Mouse (Mus musculus) heart, embryonic 10.5 days (tissue): Measurements from ENCODE around the gene Gpr45. TPM values are rescaled to one million over a fixed set of nuclear protein-coding genes. Genes with fewer than 3 reads are reported as not detected.
A peak's percentile ranks its signal among the peaks of the same experiment; 100 is the strongest.
"Not testable (repeated sequence)": the region's sequence is repeated elsewhere in the genome, so short reads cannot be mapped to it uniquely, and the experiment has no call there.

Source experiments
- DNase-seq: peaks from one replicate; pipeline ENCODE4 v3.0.0-alpha.2; 2017; ENCODE audit warnings: low spot score
- H3K27ac ChIP-seq: fragments of 300-500 bp; sonication (generic); 2 replicates; pipeline ENCODE4 v1.5.1; 2016; ENCODE audit warnings: mild to moderate bottlenecking
- H3K27me3 ChIP-seq: fragments of 300-500 bp; sonication (generic); 2 replicates; pipeline ENCODE4 v1.6.1; 2016; ENCODE audit warnings: mild to moderate bottlenecking; ENCODE audit not compliant: poor library complexity, insufficient read depth, severe bottlenecking
- H3K36me3 ChIP-seq: fragments of 300-500 bp; sonication (generic); 2 replicates; pipeline ENCODE4 v1.6.1; 2016; ENCODE audit warnings: mild to moderate bottlenecking, moderate library complexity
- H3K4me1 ChIP-seq: fragments of 300-500 bp; sonication (generic); 2 replicates; pipeline ENCODE4 v1.6.1; 2016; ENCODE audit warnings: mild to moderate bottlenecking
- H3K4me3 ChIP-seq: fragments of 300-500 bp; sonication (generic); 2 replicates; pipeline ENCODE4 v1.5.1; 2016; ENCODE audit warnings: mild to moderate bottlenecking, moderate library complexity
- H3K9me3 ChIP-seq: fragments of 300-500 bp; sonication (generic); 2 replicates; pipeline ENCODE4 v1.6.1; 2016; ENCODE audit warnings: mild to moderate bottlenecking, moderate library complexity
- WGBS: fragments of 180-500 bp; shearing (Covaris S2); methylation state at CpG from one replicate; pipeline ENCODE4 v1.1.7; 2016; 5-methylcytosine and 5-hydroxymethylcytosine counted together
- polyA plus RNA-seq: library from polyadenylated mRNA; unstranded; fragments of >200 nt; fragmentation: Nextera tagmentation; extraction: Ambion mirVana; gene quantifications from 2 replicates; pipeline ENCODE4 v1.2.1, GENCODE M21; 2016

Gene Gpr45
- polyA plus RNA-seq, 1 experiment from 2014 or later, result 4.9 TPM

GRCm38 (mm10) chr1:42984119-42984518, 31.4 kb downstream of the Gpr45 start:
- H3K27ac ChIP-seq, result no peak overlapping the region
- H3K4me3 ChIP-seq, result no peak overlapping the region
- DNase-seq, result no peak
- no peaks in the 10 kb centered on the region for H3K36me3 ChIP-seq
- H3K4me1 ChIP-seq, result no peaks in the 10 kb centered on the region
- H3K9me3 ChIP-seq, result no peaks in the 10 kb centered on the region
- 77% methylated on average over 3 of the region's 3 CpGs for WGBS
- H3K27me3 ChIP-seq, result no peaks in the 10 kb centered on the region

GRCm38 (mm10) chr1:42988996-42989395, 36.3 kb downstream of the Gpr45 start:
- H3K27ac ChIP-seq, result no peak overlapping the region
- DNase-seq, result no peak
- WGBS, result 77% methylated on average over 2 of the region's 2 CpGs
- no peak overlapping the region for H3K4me3 ChIP-seq
- H3K9me3 ChIP-seq, result no peaks in the 10 kb centered on the region
- no peaks in the 10 kb centered on the region for H3K36me3 ChIP-seq
- H3K4me1 ChIP-seq, result no peaks in the 10 kb centered on the region
- no peaks in the 10 kb centered on the region for H3K27me3 ChIP-seq

GRCm38 (mm10) chr1:43006051-43006514, 53.4 kb downstream of the Gpr45 start:
- 31% methylated on average over 13 of the region's 13 CpGs for WGBS
- Histone ChIP-seq H3K36me3 (no peaks in the 10 kb centered on the region), H3K27ac (peak overlapping the region; percentile 76), H3K4me3 (peak overlapping the region; percentile 40), H3K4me1 (peaks cover 16% of the 10 kb centered on the region; the same call in 1 of the 2 replicates), H3K9me3 (no peaks in the 10 kb centered on the region), H3K27me3 (no peaks in the 10 kb centered on the region)
- peak; percentile 84 for DNase-seq

GRCm38 (mm10) chr1:43006524-43006923, 53.9 kb downstream of the Gpr45 start:
- Histone ChIP-seq H3K4me3 (peak overlapping the region; percentile 40), H3K36me3 (no peaks in the 10 kb centered on the region), H3K27me3 (no peaks in the 10 kb centered on the region), H3K4me1 (peaks cover 16% of the 10 kb centered on the region; the same call in 1 of the 2 replicates), H3K27ac (peak overlapping the region; percentile 76), H3K9me3 (no peaks in the 10 kb centered on the region)
- no peak for DNase-seq
- WGBS, result 71% methylated on average over 4 of the region's 4 CpGs

- Histone ChIP-seq H3K36me3 (no peaks in the 10 kb centered on the region), H3K9me3 (no peaks in the 10 kb centered on the region), H3K4me1 (peaks cover 14% of the 10 kb centered on the region; the same call in 1 of the 2 replicates), H3K4me3 (no peak overlapping the region), H3K27me3 (no peaks in the 10 kb centered on the region), H3K27ac (no peak overlapping the region)
- 85% methylated on average over 4 of the region's 4 CpGs for WGBS
- DNase-seq, result no peak
Observed at GRCm38 (mm10) chr1:43010461-43010860, 57.8 kb downstream of the Gpr45 start.

- DNase-seq, H3K27ac ChIP-seq, H3K4me1 ChIP-seq, H3K9me3 ChIP-seq, H3K27me3 ChIP-seq, H3K4me3 ChIP-seq, H3K36me3 ChIP-seq: not testable (repeated sequence)
- 82% methylated on average over 7 of the region's 7 CpGs for WGBS
Observed at GRCm38 (mm10) chr1:43015153-43015685, 62.5 kb downstream of the Gpr45 start.

- H3K27ac ChIP-seq, result no peak overlapping the region
- H3K27me3 ChIP-seq, result peaks cover 5% of the 10 kb centered on the region; the same call in 1 of the 2 replicates
- H3K4me1 ChIP-seq, result no peaks in the 10 kb centered on the region
- no peaks in the 10 kb centered on the region for H3K9me3 ChIP-seq
- DNase-seq, result no peak
- 85% methylated on average over 7 of the region's 7 CpGs for WGBS
- H3K4me3 ChIP-seq, result no peak overlapping the region
- H3K36me3 ChIP-seq, result no peaks in the 10 kb centered on the region
Observed at GRCm38 (mm10) chr1:43036014-43036413, 83.3 kb downstream of the Gpr45 start.

GRCm38 (mm10) chr1:43042271-43042670, 89.6 kb downstream of the Gpr45 start:
- H3K27me3 ChIP-seq, result no peaks in the 10 kb centered on the region
- H3K4me1 ChIP-seq, result peaks cover 10% of the 10 kb centered on the region
- H3K36me3 ChIP-seq, result no peaks in the 10 kb centered on the region
- H3K27ac ChIP-seq, result no peak overlapping the region
- H3K9me3 ChIP-seq, result no peaks in the 10 kb centered on the region
- H3K4me3 ChIP-seq, result no peak overlapping the region
- no peak for DNase-seq
- WGBS, result 31% methylated on average over 6 of the region's 6 CpGs

GRCm38 (mm10) chr1:43045204-43045982, 92.7 kb downstream of the Gpr45 start:
- 76% methylated on average over 14 of the region's 14 CpGs for WGBS

GRCm38 (mm10) chr1:43046990-43047389, 94.3 kb downstream of the Gpr45 start:
- Histone ChIP-seq H3K4me3 (no peak overlapping the region), H3K36me3 (peaks cover 29% of the 10 kb centered on the region), H3K27ac (no peak overlapping the region), H3K9me3 (no peaks in the 10 kb centered on the region), H3K27me3 (no peaks in the 10 kb centered on the region), H3K4me1 (peaks cover 16% of the 10 kb centered on the region)
- DNase-seq, result no peak
- 87% methylated on average over 2 of the region's 2 CpGs for WGBS

More at GRCm38 (mm10) chr1:43045204-43045982, 92.7 kb downstream of the Gpr45 start:
- Histone ChIP-seq H3K27ac (no peak overlapping the region), H3K4me3 (no peak overlapping the region), H3K27me3 (no peaks in the 10 kb centered on the region), H3K9me3 (no peaks in the 10 kb centered on the region), H3K36me3 (peaks cover 14% of the 10 kb centered on the region), H3K4me1 (peaks cover 17% of the 10 kb centered on the region)
- DNase-seq, result no peak

- Histone ChIP-seq H3K27ac (no peak overlapping the region), H3K4me3 (no peak overlapping the region), H3K36me3 (peaks cover 32% of the 10 kb centered on the region), H3K4me1 (peaks cover 8% of the 10 kb centered on the region; the same call in 1 of the 2 replicates), H3K9me3 (no peaks in the 10 kb centered on the region), H3K27me3 (no peaks in the 10 kb centered on the region)
- no peak for DNase-seq
- WGBS, result 87% methylated on average over 10 of the region's 10 CpGs
Observed at GRCm38 (mm10) chr1:43047811-43048210, 95.1 kb downstream of the Gpr45 start.

GRCm38 (mm10) chr1:43051903-43052302, 99.2 kb downstream of the Gpr45 start:
- no peaks in the 10 kb centered on the region for H3K27me3 ChIP-seq
- no peak for DNase-seq
- H3K9me3 ChIP-seq, result no peaks in the 10 kb centered on the region
- H3K36me3 ChIP-seq, result peaks cover 57% of the 10 kb centered on the region
- no peak overlapping the region for H3K27ac ChIP-seq
- H3K4me1 ChIP-seq, result peaks cover 13% of the 10 kb centered on the region; the same call in 1 of the 2 replicates
- 89% methylated on average over 5 of the region's 5 CpGs for WGBS
- no peak overlapping the region for H3K4me3 ChIP-seq

GRCm38 (mm10) chr1:43065615-43066310, 113.1 kb downstream of the Gpr45 start:
- Histone ChIP-seq H3K4me1 (no peaks in the 10 kb centered on the region), H3K27me3 (no peaks in the 10 kb centered on the region), H3K4me3 (no peak overlapping the region), H3K36me3 (peaks cover 24% of the 10 kb centered on the region; the same call in 1 of the 2 replicates), H3K9me3 (no peaks in the 10 kb centered on the region), H3K27ac (no peak overlapping the region)
- DNase-seq, result peak; percentile 87
- 53% methylated on average over 9 of the region's 9 CpGs for WGBS
